In genomic region chr4:117277021-117277420, GRCm38 (mm10) we compare ENCODE assay signal across 15 mouse cellular contexts. TPM values are rescaled to one million over a fixed set of nuclear protein-coding genes. Genes with fewer than 3 reads are reported as not detected.
DNase-seq lines count a peak whose midpoint lies in the region; ATAC-seq lines count a peak whose summit lies in the region.
"Had no signal": no experiment of that assay in that cellular context is flagged by ENCODE, and none has a peak within 500 bp of the region (broad histone marks: within the 10 kb centered on the region; RNA-seq: fewer than 3 reads in every experiment).

No protein-coding gene starts in this region.

- DNase-seq in hindbrain, embryonic 10.5 days (ENCODE audit: low spot score), result no peak
- peak; percentile 43 for DNase-seq in right cerebral cortex, adult 18-20 months
- no peak for DNase-seq in right cerebral cortex, adult 2 months (ENCODE audit: low spot score in 2 of 2)
- peak; percentile 47 to 50 for DNase-seq in layer of hippocampus, postnatal 36 days
- no peak for DNase-seq in cerebellum, adult 18-20 months
- no peak for DNase-seq in kidney, postnatal 25 days
- DNase-seq: heart, adult 11 months; heart, postnatal 4 days; thymus, postnatal 4 days had no signal

- H3K9ac ChIP-seq in hindbrain, embryonic 16.5 days (ENCODE audit: low read depth, low read length), result no peak overlapping the region
- H3K9ac ChIP-seq: embryonic facial prominence, embryonic 12.5 days; forebrain, embryonic 15.5 days; liver, embryonic 12.5 days had no signal

- ATAC-seq in hindbrain, embryonic 16.5 days, result no peak
- ATAC-seq: forebrain, embryonic 15.5 days; liver, embryonic 12.5 days; Patski had no signal

- 95% methylated on average over 13 of the region's 13 CpGs for WGBS in hindbrain, embryonic 10.5 days
- 66% methylated on average over 13 of the region's 13 CpGs for WGBS in hindbrain, embryonic 16.5 days

- H3K4me1 ChIP-seq in hindbrain, embryonic 10.5 days (replicated peaks), result peaks cover 71% of the 10 kb centered on the region
- peaks cover 6% of the 10 kb centered on the region for H3K4me1 ChIP-seq in hindbrain, embryonic 16.5 days (ENCODE audit: control insufficient read depth, insufficient read depth, low read depth, low read length)
- H3K4me1 ChIP-seq: liver, embryonic 12.5 days; megakaryocyte, embryonic 14.5 days had no signal

- no peak overlapping the region for H3K4me2 ChIP-seq in hindbrain, embryonic 16.5 days (ENCODE audit: low read length)
- H3K4me2 ChIP-seq: embryonic facial prominence, embryonic 12.5 days; forebrain, embryonic 15.5 days; liver, embryonic 12.5 days had no signal

- H3K9me3 ChIP-seq in hindbrain, embryonic 10.5 days, result peaks cover 14% of the 10 kb centered on the region
- peaks cover 5% of the 10 kb centered on the region for H3K9me3 ChIP-seq in hindbrain, embryonic 16.5 days (ENCODE audit: control insufficient read depth, low read length)
- H3K9me3 ChIP-seq: forebrain, embryonic 15.5 days had no signal

- peaks cover 12% of the 10 kb centered on the region; the same call in 1 of the 2 replicates for H3K27me3 ChIP-seq in hindbrain, embryonic 10.5 days (ENCODE audit: insufficient read depth, poor library complexity, severe bottlenecking)
- H3K27me3 ChIP-seq in hindbrain, embryonic 16.5 days (replicated peaks; ENCODE audit: control insufficient read depth, insufficient read depth, low read length), result no peaks in the 10 kb centered on the region
- H3K27me3 ChIP-seq: embryonic facial prominence, embryonic 12.5 days; forebrain, embryonic 15.5 days; liver, embryonic 12.5 days; megakaryocyte, embryonic 14.5 days; Patski had no signal

- no peak overlapping the region for H3K4me3 ChIP-seq in hindbrain, embryonic 10.5 days
- no peak overlapping the region for H3K4me3 ChIP-seq in hindbrain, embryonic 16.5 days (ENCODE audit: low read length)
- H3K4me3 ChIP-seq: embryonic facial prominence, embryonic 12.5 days; forebrain, embryonic 15.5 days; liver, embryonic 12.5 days; megakaryocyte, embryonic 14.5 days had no signal

- peaks cover 100% of the 10 kb centered on the region for H3K36me3 ChIP-seq in hindbrain, embryonic 10.5 days
- peaks cover 23% of the 10 kb centered on the region for H3K36me3 ChIP-seq in hindbrain, embryonic 16.5 days (ENCODE audit: control insufficient read depth, insufficient read depth, low read length)

- H3K27ac ChIP-seq in hindbrain, embryonic 10.5 days, result peak overlapping the region; percentile 41; the same call in 1 of the 2 replicates
- no peak overlapping the region for H3K27ac ChIP-seq in hindbrain, embryonic 16.5 days (ENCODE audit: low read depth, low read length)
- H3K27ac ChIP-seq: embryonic facial prominence, embryonic 12.5 days; forebrain, embryonic 15.5 days; liver, embryonic 12.5 days had no signal

RNA-seq across cellular contexts. Expression of gene Armh1, which starts 25.1 kb away (rescaled TPM):
- 0.39 and 0.62 TPM in 2 replicates for polyA plus RNA-seq in hindbrain, embryonic 10.5 days (2016; fragmentation: Nextera tagmentation; extraction: Ambion mirVana)
- polyA plus RNA-seq in hindbrain, embryonic 16.5 days (2015; fragmentation: Nextera tagmentation; extraction: Ambion mirVana), result 2.3 and 2.9 TPM in 2 replicates
- under 1 TPM; 0.43 to 0.82 TPM for total RNA-seq in layer of hippocampus, postnatal 36 days (2021)

RNA-seq across cellular contexts. Expression of gene Tmem53, which starts 25.3 kb away (rescaled TPM):
- 10.7 and 13.1 TPM in 2 replicates for polyA plus RNA-seq in hindbrain, embryonic 10.5 days (2016; fragmentation: Nextera tagmentation; extraction: Ambion mirVana)
- 10.3 and 11.4 TPM in 2 replicates for polyA plus RNA-seq in hindbrain, embryonic 16.5 days (2015; fragmentation: Nextera tagmentation; extraction: Ambion mirVana)
- total RNA-seq in layer of hippocampus, postnatal 36 days (2021), result 1 to 10 TPM; 4.8 to 6.1 TPM

Comparison
In these comparisons a context has a peak if more than half of its experiments do, and no peak if none do; other contexts are left out.
1. DNase-seq: peak in right cerebral cortex, adult 18-20 months (single experiment) and layer of hippocampus, postnatal 36 days (2 of 2); none in hindbrain, embryonic 10.5 days (single experiment), right cerebral cortex, adult 2 months (0 of 2), cerebellum, adult 18-20 months (0 of 2) and kidney, postnatal 25 days (0 of 2).